Comparison of ENCODE assay signal across 8 mouse cellular contexts in the genomic region with DNA sequence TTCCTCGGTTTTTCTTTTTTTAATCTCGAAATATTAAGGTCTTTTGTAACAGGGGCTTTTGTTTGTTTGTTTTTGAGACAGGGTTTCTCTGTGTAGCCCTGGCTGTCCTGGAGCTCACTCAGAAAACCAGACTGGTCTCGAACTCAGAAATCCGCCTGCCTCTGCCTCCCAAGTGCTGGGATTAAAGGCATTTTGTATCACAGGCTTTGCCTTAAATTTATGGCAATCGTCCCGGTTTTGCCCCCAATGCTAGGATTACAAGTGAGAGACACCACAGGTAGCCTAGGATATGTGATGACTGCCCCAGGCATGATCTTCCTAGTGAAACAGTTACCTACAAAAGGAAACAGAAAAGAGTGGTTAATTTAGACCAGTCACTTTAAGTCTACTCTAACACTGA. TPM values are rescaled to one million over a fixed set of nuclear protein-coding genes. Genes with fewer than 3 reads are reported as not detected.
DNase-seq lines count a peak whose midpoint lies in the region; ATAC-seq and TF ChIP-seq lines count a peak whose summit lies in the region.
"Had no signal": no experiment of that assay in that cellular context is flagged by ENCODE, and none has a peak within 500 bp of the region (broad histone marks: within the 10 kb centered on the region; RNA-seq: fewer than 3 reads in every experiment).

No protein-coding gene starts in this region.

- WGBS in liver, embryonic 11.5 days, result 10% methylated on average over 6 of the region's 6 CpGs
- 23% methylated on average over 6 of the region's 6 CpGs for WGBS in limb, embryonic 11.5 days

- ATAC-seq in liver, embryonic 11.5 days (replicated peaks; ENCODE audit: low FRiP score), result no peak
- ATAC-seq in limb, embryonic 11.5 days (ENCODE audit: insufficient number of reproducible peaks, low FRiP score, low TSS enrichment, low read depth), result no peak
- ATAC-seq in inflammation-experienced regulatory T-cells, adult 6 months, result no peak

- H3K36me3 ChIP-seq in liver, embryonic 11.5 days (ENCODE audit: control insufficient read depth, insufficient read depth, low read length), result no peaks in the 10 kb centered on the region
- no peaks in the 10 kb centered on the region for H3K36me3 ChIP-seq in limb, embryonic 11.5 days (ENCODE audit: control insufficient read depth, insufficient read depth, low read length)

- H3K27me3 ChIP-seq in liver, embryonic 11.5 days (replicated peaks; ENCODE audit: control insufficient read depth, insufficient read depth, low read length), result peaks cover 4% of the 10 kb centered on the region; the same call in 1 of the 2 replicates
- H3K27me3 ChIP-seq in limb, embryonic 11.5 days (ENCODE audit: control insufficient read depth, insufficient read depth, low read length), result no peaks in the 10 kb centered on the region

- TF ChIP-seq POLR2A in embryonic fibroblast, embryonic 13.5 days (IDR thresholded peaks at IDR 0.05; ENCODE audit: low read depth, low read length), result no peak

- H3K4me2 ChIP-seq in liver, embryonic 11.5 days, result peak overlapping the region; percentile 92
- H3K4me2 ChIP-seq in limb, embryonic 11.5 days (ENCODE audit: low read depth, severe bottlenecking), result peak overlapping the region; percentile 60

- H3K9me3 ChIP-seq in liver, embryonic 11.5 days (ENCODE audit: control insufficient read depth, low read length), result no peaks in the 10 kb centered on the region
- no peaks in the 10 kb centered on the region for H3K9me3 ChIP-seq in limb, embryonic 11.5 days (ENCODE audit: control insufficient read depth, low read length)

- no peak overlapping the region for H3K27ac ChIP-seq in liver, embryonic 11.5 days (ENCODE audit: low read depth, low read length)
- H3K27ac ChIP-seq in embryonic fibroblast, embryonic 13.5 days (ENCODE audit: insufficient read depth, low read length), result no peak overlapping the region
- H3K27ac ChIP-seq in limb, embryonic 11.5 days (replicated peaks; ENCODE audit: low read depth, low read length), result no peak overlapping the region

- peak overlapping the region; percentile 60 for H3K4me3 ChIP-seq in liver, embryonic 11.5 days (ENCODE audit: low read depth, low read length)
- peak overlapping the region; percentile 97 for H3K4me3 ChIP-seq in embryonic fibroblast, embryonic 13.5 days (ENCODE audit: insufficient read depth, low read length)
- peak overlapping the region; percentile 42; the same call in 1 of the 2 replicates for H3K4me3 ChIP-seq in limb, embryonic 11.5 days (ENCODE audit: low read depth, low read length)

- no peak overlapping the region for H3K9ac ChIP-seq in liver, embryonic 11.5 days (ENCODE audit: low read depth, low read length)
- no peak overlapping the region; the same call in 1 of the 2 replicates for H3K9ac ChIP-seq in limb, embryonic 11.5 days (ENCODE audit: low read length)

- peaks cover 9% of the 10 kb centered on the region for H3K4me1 ChIP-seq in liver, embryonic 11.5 days (replicated peaks; ENCODE audit: control insufficient read depth, insufficient read depth, low read length)
- no peaks in the 10 kb centered on the region; the same call in 1 of the 2 replicates for H3K4me1 ChIP-seq in embryonic fibroblast, embryonic 13.5 days (ENCODE audit: control insufficient read depth, insufficient read depth, low read length)
- H3K4me1 ChIP-seq in limb, embryonic 11.5 days (ENCODE audit: control insufficient read depth, insufficient read depth, low read length), result no peaks in the 10 kb centered on the region

- TF ChIP-seq CTCF in embryonic fibroblast, embryonic 13.5 days (IDR thresholded peaks at IDR 0.05; ENCODE audit: borderline replicate concordance, insufficient read depth, low read length), result no peak

- no peak for DNase-seq in liver, embryonic 11.5 days (ENCODE audit: low spot score)
- DNase-seq in liver, result no peak
- no peak for DNase-seq in limb, embryonic 11.5 days (ENCODE audit: low spot score)
- peak; percentile 35 for DNase-seq in retina, postnatal 1 day
- DNase-seq in thymus, postnatal 10 days (ENCODE audit: low spot score in 2 of 2), result no peak
- DNase-seq: kidney, postnatal 25 days had no signal

RNA-seq across cellular contexts. Expression of gene Gpx5, which starts 34.0 kb away (rescaled TPM):
- not detected in 2 replicates for polyA plus RNA-seq in liver, embryonic 11.5 days (2014; fragmentation: Nextera tagmentation; extraction: Ambion mirVana)
- polyA plus RNA-seq in embryonic fibroblast, embryonic 13.5 days (2011; ENCODE audit: insufficient read length, low read depth, missing spikeins), result not detected in 2 replicates
- polyA plus RNA-seq in limb, embryonic 11.5 days (2014; fragmentation: Nextera tagmentation; extraction: Ambion mirVana), result not detected in 2 replicates
- not detected for polyA plus RNA-seq in inflammation-experienced regulatory T-cells, adult 6 months (2017; shearing (Covaris generic))

RNA-seq across cellular contexts. Expression of gene Gpx6, which starts 53.4 kb away (rescaled TPM):
- not detected in 2 replicates for polyA plus RNA-seq in liver, embryonic 11.5 days (2014; fragmentation: Nextera tagmentation; extraction: Ambion mirVana)
- polyA plus RNA-seq in embryonic fibroblast, embryonic 13.5 days (2011; ENCODE audit: insufficient read length, low read depth, missing spikeins), result not detected in 2 replicates
- polyA plus RNA-seq in limb, embryonic 11.5 days (2014; fragmentation: Nextera tagmentation; extraction: Ambion mirVana), result 0.51 and 0.88 TPM in 2 replicates
- polyA plus RNA-seq in inflammation-experienced regulatory T-cells, adult 6 months (2017; shearing (Covaris generic)), result not detected

Comparison
In these comparisons a context has a peak if more than half of its experiments do, and no peak if none do; other contexts are left out.
1. H3K4me3 ChIP-seq: peak in every context shown above with its lines; median percentile 97 in embryonic fibroblast, embryonic 13.5 days; 60 in liver, embryonic 11.5 days; 42 in limb, embryonic 11.5 days.